Mouse (Mus musculus): ENCODE results near the gene Zfp455.
"Not testable (repeated sequence)": the region's sequence is repeated elsewhere in the genome, so short reads cannot be mapped to it uniquely, and the experiment has no call there.

Zfp455 gene

GRCm38 (mm10) chr13:67194340-67194894 lies at the start of gene Zfp455:
TSS of gene Zfp455 (plus strand) at chr13:67194506.
- DNase-seq, result peak; percentile 51

- DNase-seq, result not testable (repeated sequence)
Measured at GRCm38 (mm10) chr13:67166122-67166521, 28.2 kb upstream of the Zfp455 start.

- peak; percentile 76 for DNase-seq
Measured at GRCm38 (mm10) chr13:67172991-67173722, 21.1 kb upstream of the Zfp455 start, which contains the start of gene Rsl1. TSS of gene Rsl1 (plus strand) at chr13:67173182.

GRCm38 (mm10) chr13:67173723-67174055 lies 20.6 kb upstream of the Zfp455 start:
- no peak for DNase-seq

- no peak for DNase-seq
Measured at GRCm38 (mm10) chr13:67201656-67202055, 7.3 kb downstream of the Zfp455 start.

GRCm38 (mm10) chr13:67214015-67214607 lies 19.8 kb downstream of the Zfp455 start:
- DNase-seq, result peak; percentile 26

All from thymus, postnatal 4 days (tissue).